ENCODE assay signal across 28 mouse cellular contexts in genomic region chr1:151657042-151657605, GRCm38 (mm10).
DNase-seq lines count a peak whose midpoint lies in the region; ATAC-seq and TF ChIP-seq lines count a peak whose summit lies in the region.
"Had no signal": no experiment of that assay in that cellular context is flagged by ENCODE, and none has a peak within 500 bp of the region (broad histone marks: within the 10 kb centered on the region; RNA-seq: fewer than 3 reads in every experiment).

No protein-coding gene starts in this region.

- H3K79me2 ChIP-seq in CH12.LX (replicated peaks; ENCODE audit: control insufficient read depth, extremely low read depth, insufficient read depth, poor library complexity, severe bottlenecking), result no peaks in the 10 kb centered on the region

- ATAC-seq in forebrain, postnatal 0 days, result no peak
- ATAC-seq in common myeloid progenitor, adult 5-6 weeks (replicated peaks; ENCODE audit: low read depth, poor library complexity, severe bottlenecking), result peak; percentile 49; the same call in 1 of the 2 replicates
- ATAC-seq: forebrain, embryonic 16.5 days; inflammation-experienced regulatory T-cells, adult 6 months; Patski had no signal

- 0 out of 2 replicates have a peak, but pooled peaks cover 6% of the 10 kb centered on the region for H3K4me1 ChIP-seq in forebrain, embryonic 10.5 days
- H3K4me1 ChIP-seq in forebrain, postnatal 0 days (ENCODE audit: insufficient read depth), result no peaks in the 10 kb centered on the region
- peaks cover 16 to 53% of the 10 kb centered on the region in 2 experiments for H3K4me1 ChIP-seq in CH12.LX (ENCODE audit: control insufficient read depth in 1 of 2, insufficient read depth in 2 of 2)
- H3K4me1 ChIP-seq in cerebellum, adult 2 months (ENCODE audit: control insufficient read depth, insufficient read depth, low read length), result no peaks in the 10 kb centered on the region
- H3K4me1 ChIP-seq: limb, embryonic 12.5 days; midbrain, embryonic 12.5 days; neural tube, embryonic 12.5 days had no signal

- TF ChIP-seq POLR2A in CH12.LX (IDR thresholded peaks at IDR 0.05; ENCODE audit: low read depth, low read length), result no peak
- no peak for TF ChIP-seq POLR2A in cerebellum, adult 2 months (IDR thresholded peaks at IDR 0.05; ENCODE audit: borderline replicate concordance, insufficient read depth, low read length)

- dilution Hi-C loops in CH12.LX (cut with MboI; ENCODE audit: extremely low pct_ligation_motif_present, extremely low pct_unique_long_range_greater_than_20kb, low sequenced_read_pairs), result no loop called here

- no peak overlapping the region for H3K4me3 ChIP-seq in forebrain, embryonic 10.5 days
- no peak overlapping the region for H3K4me3 ChIP-seq in forebrain, postnatal 0 days (ENCODE audit: low read depth, low read length)
- H3K4me3 ChIP-seq in left cerebral cortex, adult 2 months, result no peak overlapping the region
- no peak overlapping the region for H3K4me3 ChIP-seq in CH12.LX (replicated peaks in 1 of 3; ENCODE audit: low read depth in 2 of 3, low read length in 2 of 3, poor library complexity in 1 of 3)
- no peak overlapping the region for H3K4me3 ChIP-seq in cerebellum, adult 2 months (replicated peaks; ENCODE audit: insufficient read depth, low read depth, low read length)
- H3K4me3 ChIP-seq: heart, adult 2 months; heart, embryonic 13.5 days; limb, embryonic 12.5 days; liver, embryonic 15.5 days; lung, embryonic 15.5 days; midbrain, embryonic 12.5 days; myocyte; neural tube, embryonic 12.5 days had no signal

- no peak for TF ChIP-seq RAD21 in CH12.LX (IDR thresholded peaks at IDR 0.05; ENCODE audit: low read depth, low read length)

- no peak for TF ChIP-seq CTCF in forebrain, postnatal 0 days (IDR thresholded peaks at IDR 0.05; ENCODE audit: low read depth)
- TF ChIP-seq CTCF in left cerebral cortex, adult 2 months (IDR thresholded peaks at IDR 0.05), result no peak
- no peak for TF ChIP-seq CTCF in CH12.LX (conservative IDR thresholded peaks at IDR 0.05 in 1 of 2, IDR thresholded peaks at IDR 0.05 in 1 of 2; ENCODE audit: low read depth in 2 of 2, low read length in 2 of 2)
- TF ChIP-seq CTCF in cerebellum, adult 2 months (IDR thresholded peaks at IDR 0.05; ENCODE audit: borderline replicate concordance, insufficient read depth, low read depth, low read length), result no peak

- H3K9me3 ChIP-seq in forebrain, embryonic 10.5 days, result no peaks in the 10 kb centered on the region
- no peaks in the 10 kb centered on the region for H3K9me3 ChIP-seq in forebrain, postnatal 0 days (ENCODE audit: low read length)
- no peaks in the 10 kb centered on the region for H3K9me3 ChIP-seq in CH12.LX (replicated peaks; ENCODE audit: low read length)
- H3K9me3 ChIP-seq: G1E; heart, embryonic 13.5 days; limb, embryonic 12.5 days; liver, embryonic 15.5 days; lung, embryonic 15.5 days; midbrain, embryonic 12.5 days; neural tube, embryonic 12.5 days had no signal

- intact Hi-C loops in left cerebral cortex, postnatal 14 days (cut with DNase I), result no loop called here
- intact Hi-C loops in left cerebral cortex, adult 2 months (cut with DNase I), result no loop called here

- no peak for TF ChIP-seq EP300 in CH12.LX (IDR thresholded peaks at IDR 0.05; ENCODE audit: low read length)

- WGBS in forebrain, embryonic 10.5 days, result 61% methylated on average over 7 of the region's 7 CpGs
- WGBS in forebrain, postnatal 0 days, result 24% methylated on average over 7 of the region's 7 CpGs
- whole genome bisulfite sequencing in cerebellum, adult 2 months, result 48% methylated on average over 7 of the region's 7 CpGs

- in situ Hi-C loops in CH12.LX (cut with MboI; ENCODE audit: low pct_ligation_motif_present, low pct_unique_long_range_greater_than_20kb, low sequenced_read_pairs), result no loop called here

- H3K36me3 ChIP-seq in forebrain, embryonic 10.5 days (replicated peaks), result no peaks in the 10 kb centered on the region
- no peaks in the 10 kb centered on the region for H3K36me3 ChIP-seq in forebrain, postnatal 0 days (ENCODE audit: insufficient read depth)
- H3K36me3 ChIP-seq in CH12.LX (replicated peaks in 1 of 2; ENCODE audit: control insufficient read depth in 1 of 2, insufficient read depth in 1 of 2, low read length in 1 of 2), result peaks cover 4 to 31% of the 10 kb centered on the region in 2 experiments
- H3K36me3 ChIP-seq: G1E; heart, embryonic 13.5 days; limb, embryonic 12.5 days; liver, embryonic 15.5 days; lung, embryonic 15.5 days; midbrain, embryonic 12.5 days; neural tube, embryonic 12.5 days had no signal

- H3K27ac ChIP-seq in forebrain, embryonic 10.5 days, result no peak overlapping the region
- H3K27ac ChIP-seq in forebrain, postnatal 0 days (ENCODE audit: low read depth, low read length), result no peak overlapping the region
- H3K27ac ChIP-seq in left cerebral cortex, adult 2 months, result no peak overlapping the region
- H3K27ac ChIP-seq in CH12.LX (ENCODE audit: insufficient read depth, low read depth), result no peak overlapping the region; the same call in 1 of the 2 replicates
- no peak overlapping the region for H3K27ac ChIP-seq in cerebellum, adult 2 months (ENCODE audit: insufficient read depth, low read length)
- H3K27ac ChIP-seq: heart, adult 2 months; heart, embryonic 13.5 days; hindbrain, embryonic 14.5 days; limb, embryonic 12.5 days; liver, embryonic 15.5 days; lung, embryonic 15.5 days; midbrain, embryonic 12.5 days; neural tube, embryonic 12.5 days had no signal

- no peak overlapping the region for H3K4me2 ChIP-seq in forebrain, postnatal 0 days (ENCODE audit: low read depth)
- H3K4me2 ChIP-seq in CH12.LX (ENCODE audit: insufficient read depth, low read depth, poor library complexity, severe bottlenecking), result no peak overlapping the region
- H3K4me2 ChIP-seq: heart, embryonic 13.5 days; hindbrain, embryonic 14.5 days; limb, embryonic 12.5 days; liver, embryonic 15.5 days; lung, embryonic 15.5 days; midbrain, embryonic 12.5 days; neural tube, embryonic 12.5 days had no signal

- H3K9ac ChIP-seq in forebrain, postnatal 0 days, result no peak overlapping the region
- H3K9ac ChIP-seq in CH12.LX (ENCODE audit: insufficient read depth, low read depth), result no peak overlapping the region
- H3K9ac ChIP-seq: heart, embryonic 13.5 days; hindbrain, embryonic 14.5 days; limb, embryonic 12.5 days; liver, embryonic 15.5 days; lung, embryonic 15.5 days; midbrain, embryonic 12.5 days; neural tube, embryonic 12.5 days had no signal

- no peaks in the 10 kb centered on the region for H3K27me3 ChIP-seq in forebrain, embryonic 10.5 days (ENCODE audit: poor library complexity, severe bottlenecking)
- no peaks in the 10 kb centered on the region for H3K27me3 ChIP-seq in forebrain, postnatal 0 days (ENCODE audit: insufficient read depth, low read length)
- H3K27me3 ChIP-seq in CH12.LX (replicated peaks), result no peaks in the 10 kb centered on the region
- no peaks in the 10 kb centered on the region for H3K27me3 ChIP-seq in cerebellum, adult 2 months (ENCODE audit: control insufficient read depth, insufficient read depth, low read length)
- H3K27me3 ChIP-seq: heart, embryonic 13.5 days; limb, embryonic 12.5 days; liver, embryonic 15.5 days; lung, embryonic 15.5 days; midbrain, embryonic 12.5 days; neural tube, embryonic 12.5 days; Patski had no signal

- DNase-seq in forebrain, embryonic 10.5 days (ENCODE audit: extremely low spot score, low spot score), result peak; percentile 24
- no peak for DNase-seq in forebrain, postnatal 0 days
- peak; percentile 8 to 12 for DNase-seq in left cerebral cortex, postnatal 14 days (ENCODE audit: low spot score in 2 of 2)
- DNase-seq in left cerebral cortex, adult 2 months (ENCODE audit: extremely low spot score in 1 of 2, low spot score in 2 of 2), result no peak
- peak; percentile 42 for DNase-seq in CH12.LX (ENCODE audit: extremely low read depth)
- no peak for DNase-seq in cerebellum, adult 2 months
- DNase-seq in kidney, postnatal 10 days, result no peak
- DNase-seq: adrenal gland, postnatal 14 days; cerebellum, adult 8-10 months; gastrocnemius, postnatal 25 days; heart, adult 2 months; heart, postnatal 10 days; kidney, adult 2 months; kidney, postnatal 4 days; thymus, postnatal 25 days had no signal

TF ChIP-seq in CH12.LX, 34 proteins besides CTCF, POLR2A, EP300 and RAD21:
- TF ChIP-seq GABPA (IDR thresholded peaks at IDR 0.05; ENCODE audit: insufficient replicate concordance, low read depth, low read length) (no peak), MAX (IDR thresholded peaks at IDR 0.05; ENCODE audit: low read length) (peak; percentile 69; the same call in 1 of the 2 replicates), MXI1 (IDR thresholded peaks at IDR 0.05; ENCODE audit: low read depth, low read length) (peak; percentile 36; the same call in 1 of the 2 replicates)

Comparison
In these comparisons a context has a peak if more than half of its experiments do, and no peak if none do; other contexts are left out.
1. DNase-seq: peak in forebrain, embryonic 10.5 days (single experiment), left cerebral cortex, postnatal 14 days (2 of 2) and CH12.LX (single experiment); none in forebrain, postnatal 0 days (single experiment), left cerebral cortex, adult 2 months (0 of 2), cerebellum, adult 2 months (0 of 2) and kidney, postnatal 10 days (single experiment).